In the genomic region with DNA sequence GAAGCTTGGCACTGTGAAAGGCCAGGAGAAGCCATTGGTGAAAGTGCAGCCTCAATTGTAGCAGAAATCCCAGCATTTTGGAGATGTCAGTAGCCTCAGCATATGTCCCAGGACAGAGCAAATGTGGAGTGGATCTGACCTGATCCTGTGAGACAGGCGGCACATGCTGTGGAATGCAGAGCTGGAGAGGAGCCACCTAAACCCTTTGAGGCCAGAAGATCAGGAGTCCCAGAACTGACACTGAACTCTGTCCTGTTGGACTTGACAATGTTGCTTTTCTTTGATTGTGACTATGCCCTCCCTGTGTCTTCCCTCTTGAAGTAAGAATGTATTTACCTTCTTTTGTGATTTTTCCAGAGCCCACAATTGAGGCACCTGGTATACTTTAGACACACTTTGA, we compare ENCODE assay signal across 19 mouse cellular contexts. TPM values are rescaled to one million over a fixed set of nuclear protein-coding genes. Genes with fewer than 3 reads are reported as not detected.
A peak's percentile ranks its signal among the peaks of the same experiment; 100 is the strongest.
DNase-seq lines count a peak whose midpoint lies in the region; ATAC-seq and TF ChIP-seq lines count a peak whose summit lies in the region.
"Had no signal": no experiment of that assay in that cellular context is flagged by ENCODE, and none has a peak within 500 bp of the region (broad histone marks: within the 10 kb centered on the region; RNA-seq: fewer than 3 reads in every experiment).

No protein-coding gene starts in this region.

- 49% methylated on average over 1 of the region's 1 CpGs for WGBS in kidney, adult 2 months
- 78% methylated on average over 1 of the region's 1 CpGs for WGBS in kidney, embryonic 14.5 days
- WGBS in intestine, postnatal 0 days: 44% methylated on average over 1 of the region's 1 CpGs

- no peaks in the 10 kb centered on the region for H3K27me3 ChIP-seq in kidney, adult 2 months (replicated peaks; ENCODE audit: control insufficient read depth, insufficient read depth, low read length)
- no peaks in the 10 kb centered on the region for H3K27me3 ChIP-seq in kidney, embryonic 14.5 days (ENCODE audit: control insufficient read depth, insufficient read depth, low read length)
- no peaks in the 10 kb centered on the region for H3K27me3 ChIP-seq in intestine, postnatal 0 days (replicated peaks; ENCODE audit: control insufficient read depth, insufficient read depth, low read length)
- H3K27me3 ChIP-seq: embryonic facial prominence, embryonic 13.5 days; forebrain, embryonic 12.5 days; heart, embryonic 12.5 days had no signal

- H3K27ac ChIP-seq in kidney, adult 2 months (ENCODE audit: insufficient read depth, low read depth, low read length): peak overlapping the region; percentile 100
- H3K27ac ChIP-seq in kidney, embryonic 14.5 days (ENCODE audit: low read depth, low read length): no peak overlapping the region
- H3K27ac ChIP-seq in intestine, postnatal 0 days (ENCODE audit: low read depth, low read length): peak overlapping the region; percentile 62
- H3K27ac ChIP-seq: embryonic facial prominence, embryonic 13.5 days; forebrain, embryonic 12.5 days; heart, adult 2 months; hindbrain, embryonic 10.5 days; hindbrain, embryonic 14.5 days had no signal

- H3K4me1 ChIP-seq in kidney, adult 2 months (ENCODE audit: control insufficient read depth, insufficient read depth, low read length): peaks cover 8% of the 10 kb centered on the region
- no peaks in the 10 kb centered on the region for H3K4me1 ChIP-seq in kidney, embryonic 14.5 days (ENCODE audit: control insufficient read depth, insufficient read depth, low read length)
- H3K4me1 ChIP-seq in intestine, postnatal 0 days (replicated peaks; ENCODE audit: control insufficient read depth, insufficient read depth, low read length): peaks cover 9% of the 10 kb centered on the region
- H3K4me1 ChIP-seq: embryonic facial prominence, embryonic 13.5 days; forebrain, embryonic 12.5 days; hindbrain, embryonic 10.5 days had no signal

- DNase-seq in kidney, adult 2 months: peak; percentile 87
- peak; percentile 27 for DNase-seq in kidney, postnatal 10 days
- peak; percentile 3 to 8 for DNase-seq in kidney, postnatal 4 days
- DNase-seq in urinary bladder, postnatal 4 days (ENCODE audit: low spot score in 2 of 2): no peak
- no peak for DNase-seq in layer of hippocampus, postnatal 10 days (ENCODE audit: low spot score in 2 of 2)
- DNase-seq: adrenal gland, postnatal 10 days; cerebellum, adult 11 months; cerebellum, adult 9-10 months; cerebellum, postnatal 25 days; gastrocnemius, postnatal 10 days; heart, adult 2 months had no signal

- no peak for TF ChIP-seq CTCF in kidney, adult 2 months (conservative IDR thresholded peaks at IDR 0.05; ENCODE audit: insufficient read depth, insufficient read length, low read depth, low read length)
- no peak for TF ChIP-seq CTCF in intestine, postnatal 0 days (IDR thresholded peaks at IDR 0.05; ENCODE audit: low read depth)

- no peak overlapping the region for H3K4me3 ChIP-seq in kidney, adult 2 months (ENCODE audit: insufficient read depth, low read depth, low read length)
- H3K4me3 ChIP-seq in kidney, embryonic 14.5 days (ENCODE audit: low read length): no peak overlapping the region
- no peak overlapping the region for H3K4me3 ChIP-seq in intestine, postnatal 0 days (ENCODE audit: low read depth, low read length)
- H3K4me3 ChIP-seq: embryonic facial prominence, embryonic 13.5 days; forebrain, embryonic 12.5 days; heart, adult 2 months; heart, embryonic 12.5 days; hindbrain, embryonic 10.5 days had no signal

- ATAC-seq in kidney, embryonic 14.5 days (ENCODE audit: low FRiP score, low TSS enrichment): no peak
- ATAC-seq in intestine, postnatal 0 days: peak; percentile 55; the same call in 1 of the 2 replicates
- ATAC-seq: forebrain, embryonic 16.5 days had no signal

- H3K4me2 ChIP-seq in kidney, embryonic 14.5 days (replicated peaks; ENCODE audit: low read depth, low read length): no peak overlapping the region
- no peak overlapping the region for H3K4me2 ChIP-seq in intestine, postnatal 0 days (replicated peaks; ENCODE audit: low read depth)
- H3K4me2 ChIP-seq: embryonic facial prominence, embryonic 13.5 days; forebrain, embryonic 12.5 days; heart, embryonic 12.5 days; hindbrain, embryonic 14.5 days had no signal

- TF ChIP-seq POLR2A in kidney, adult 2 months (IDR thresholded peaks at IDR 0.05; ENCODE audit: low read depth, low read length): no peak

- H3K9ac ChIP-seq in kidney, embryonic 14.5 days (ENCODE audit: low read depth, low read length): no peak overlapping the region
- H3K9ac ChIP-seq in intestine, postnatal 0 days (ENCODE audit: low read depth, low read length): no peak overlapping the region
- H3K9ac ChIP-seq: embryonic facial prominence, embryonic 13.5 days; forebrain, embryonic 12.5 days; heart, embryonic 12.5 days; hindbrain, embryonic 14.5 days had no signal

- no peaks in the 10 kb centered on the region for H3K9me3 ChIP-seq in kidney, embryonic 14.5 days (ENCODE audit: control insufficient read depth, low read length)
- H3K9me3 ChIP-seq in intestine, postnatal 0 days (ENCODE audit: control insufficient read depth): no peaks in the 10 kb centered on the region
- H3K9me3 ChIP-seq: embryonic facial prominence, embryonic 13.5 days; forebrain, embryonic 12.5 days; heart, embryonic 12.5 days; hindbrain, embryonic 10.5 days had no signal

- no peaks in the 10 kb centered on the region; the same call in 1 of the 2 replicates for H3K36me3 ChIP-seq in kidney, adult 2 months (ENCODE audit: control insufficient read depth, insufficient read depth, low read length)
- no peaks in the 10 kb centered on the region for H3K36me3 ChIP-seq in kidney, embryonic 14.5 days (ENCODE audit: control insufficient read depth, insufficient read depth, low read length)
- H3K36me3 ChIP-seq in intestine, postnatal 0 days (ENCODE audit: control insufficient read depth, insufficient read depth): no peaks in the 10 kb centered on the region
- H3K36me3 ChIP-seq: embryonic facial prominence, embryonic 13.5 days; forebrain, embryonic 12.5 days; heart, embryonic 12.5 days; hindbrain, embryonic 10.5 days had no signal

RNA-seq across cellular contexts. Expression of gene Pam, which starts 33.7 kb away (rescaled TPM):
- polyA plus RNA-seq in kidney, adult 2 months (2012; rRNA removed): 54.7 and 97.4 TPM in 2 replicates
- polyA plus RNA-seq in kidney, embryonic 14.5 days (2014; fragmentation: Nextera tagmentation; extraction: Ambion mirVana): 28.2 and 31.9 TPM in 2 replicates
- polyA plus RNA-seq in intestine, postnatal 0 days (2015; fragmentation: Nextera tagmentation; extraction: Ambion mirVana): 65.9 and 72.4 TPM in 2 replicates
- total RNA-seq in layer of hippocampus, postnatal 10 days (2021): 100 to 1,000 TPM; 158 to 166 TPM

Comparison
In these comparisons a context has a peak if more than half of its experiments do, and no peak if none do; other contexts are left out.
1. DNase-seq: peak in kidney, adult 2 months (single experiment), kidney, postnatal 10 days (single experiment) and kidney, postnatal 4 days (2 of 2); none in urinary bladder, postnatal 4 days (0 of 2) and layer of hippocampus, postnatal 10 days (0 of 2).